Mouse (Mus musculus): ENCODE measurements around the gene Ube2h. TPM values are rescaled to one million over a fixed set of nuclear protein-coding genes. Genes with fewer than 3 reads are reported as not detected.
A peak's percentile ranks its signal among the peaks of the same experiment; 100 is the strongest.
"Not testable (repeated sequence)": the region's sequence is repeated elsewhere in the genome, so short reads cannot be mapped to it uniquely, and the experiment has no call there.

The Ube2h gene
- polyA plus RNA-seq, 1 experiment from 2014 or later, result 52.8 TPM

- Histone ChIP-seq H3K4me2 (ENCODE audit: low read depth) (no peak overlapping the region), H3K36me3 (ENCODE audit: control insufficient read depth, insufficient read depth, low read length) (peaks cover 6% of the 10 kb centered on the region; the same call in 1 of the 2 replicates), H3K27me3 (ENCODE audit: control insufficient read depth, insufficient read depth, low read length) (no peaks in the 10 kb centered on the region), H3K4me3 (ENCODE audit: low read depth, low read length) (no peak overlapping the region), H3K9me3 (ENCODE audit: control insufficient read depth, low read length) (no peaks in the 10 kb centered on the region), H3K9ac (ENCODE audit: low read length) (no peak overlapping the region), H3K27ac (ENCODE audit: low read depth, low read length) (no peak overlapping the region), H3K4me1 (ENCODE audit: control insufficient read depth, insufficient read depth, low read length) (no peaks in the 10 kb centered on the region)
- DNase-seq (ENCODE audit: low spot score) (peak; percentile 81), ATAC-seq (ENCODE audit: insufficient read depth, low FRiP score, low TSS enrichment) (0 out of 2 replicates have a peak, but pooled peaks have one; percentile 38)
- WGBS, result 33% methylated on average over 5 of the region's 5 CpGs
Measured at GRCm38 (mm10) chr6:30210788-30211187, 93.6 kb downstream of the Ube2h start.

DNA sequence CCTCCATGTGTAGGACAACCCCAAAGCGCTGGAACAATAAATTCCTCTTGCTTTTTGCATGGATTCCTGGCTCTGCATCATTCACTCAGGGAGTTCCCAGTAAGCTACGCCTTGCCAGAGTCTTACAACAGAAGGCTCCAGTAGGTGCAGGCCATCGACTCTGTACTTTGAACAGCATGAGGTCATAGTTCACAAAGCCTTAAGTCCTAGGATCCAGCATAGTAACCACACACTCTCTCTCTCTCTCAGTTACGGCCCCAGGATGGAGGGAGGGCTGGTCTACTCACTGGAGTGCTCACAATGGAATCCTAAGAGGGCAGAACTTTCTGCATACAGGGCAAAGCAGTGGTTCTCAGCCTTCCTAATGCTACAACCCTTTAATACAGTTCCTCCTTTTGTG lies 95.5 kb downstream of the Ube2h start:
- H3K36me3 ChIP-seq (ENCODE audit: control insufficient read depth, insufficient read depth, low read length), result peaks cover 4% of the 10 kb centered on the region; the same call in 1 of the 2 replicates
- no peaks in the 10 kb centered on the region for H3K27me3 ChIP-seq (ENCODE audit: control insufficient read depth, insufficient read depth, low read length)
- H3K9me3 ChIP-seq (ENCODE audit: control insufficient read depth, low read length), result no peaks in the 10 kb centered on the region
- DNase-seq (ENCODE audit: low spot score), result no peak
- ATAC-seq (ENCODE audit: insufficient read depth, low FRiP score, low TSS enrichment), result no peak
- no peaks in the 10 kb centered on the region for H3K4me1 ChIP-seq (ENCODE audit: control insufficient read depth, insufficient read depth, low read length)
- no peak overlapping the region for H3K4me3 ChIP-seq (ENCODE audit: low read depth, low read length)
- H3K9ac ChIP-seq (ENCODE audit: low read length), result no peak overlapping the region
- H3K27ac ChIP-seq (ENCODE audit: low read depth, low read length), result no peak overlapping the region
- H3K4me2 ChIP-seq (ENCODE audit: low read depth), result no peak overlapping the region
- WGBS, result 57% methylated on average over 4 of the region's 4 CpGs

DNA sequence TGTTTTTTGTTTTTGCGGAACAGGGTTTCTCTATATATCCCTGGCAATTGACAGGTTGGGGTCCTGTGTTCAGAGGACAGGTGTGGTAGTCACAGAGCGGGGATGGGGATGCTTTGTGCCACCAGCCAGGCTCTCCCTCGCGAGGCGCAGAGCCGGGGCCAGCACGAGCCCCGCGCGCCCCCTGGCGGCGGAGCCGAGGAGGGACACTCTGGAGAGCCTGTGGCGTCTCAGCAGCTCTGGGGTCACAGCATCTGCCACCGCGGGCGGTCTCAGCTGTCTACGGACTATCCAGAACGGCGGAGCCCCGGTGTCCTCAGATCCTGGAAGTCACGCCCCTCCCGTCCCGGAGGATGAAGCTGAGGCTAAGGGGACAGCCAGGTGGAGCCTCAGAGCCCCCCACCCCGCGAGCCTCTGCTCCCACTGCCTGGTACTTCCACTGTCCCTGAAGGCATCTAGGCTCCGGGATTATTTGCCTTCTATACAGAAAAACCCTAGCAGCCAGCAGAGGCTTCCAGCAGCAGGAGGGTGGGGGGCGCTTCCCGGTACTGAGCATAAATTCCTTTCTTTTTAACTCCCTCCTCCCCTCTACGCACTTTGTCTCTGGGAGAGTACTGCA lies 98.6 kb downstream of the Ube2h start:
- WGBS, result 7% methylated on average over 30 of the region's 30 CpGs
- H3K9ac ChIP-seq (ENCODE audit: low read length), result 0 out of 2 replicates have a peak overlapping the region, but pooled peaks have one; percentile 1
- no peaks in the 10 kb centered on the region for H3K9me3 ChIP-seq (ENCODE audit: control insufficient read depth, low read length)
- H3K4me2 ChIP-seq (ENCODE audit: low read depth), result peak overlapping the region; percentile 32
- no peaks in the 10 kb centered on the region for H3K36me3 ChIP-seq (ENCODE audit: control insufficient read depth, insufficient read depth, low read length)
- H3K4me1 ChIP-seq (ENCODE audit: control insufficient read depth, insufficient read depth, low read length), result no peaks in the 10 kb centered on the region
- no peaks in the 10 kb centered on the region for H3K27me3 ChIP-seq (ENCODE audit: control insufficient read depth, insufficient read depth, low read length)
- ATAC-seq (ENCODE audit: insufficient read depth, low FRiP score, low TSS enrichment), result peak; percentile 80
- no peak overlapping the region for H3K4me3 ChIP-seq (ENCODE audit: low read depth, low read length)
- no peak overlapping the region for H3K27ac ChIP-seq (ENCODE audit: low read depth, low read length)
- DNase-seq (ENCODE audit: low spot score), result peak; percentile 87

GRCm38 (mm10) chr6:30205180-30205538 lies 99.2 kb downstream of the Ube2h start:
- not testable (repeated sequence) for H3K9ac ChIP-seq (ENCODE audit: low read length); H3K9me3 ChIP-seq (ENCODE audit: control insufficient read depth, low read length); ATAC-seq (ENCODE audit: insufficient read depth, low FRiP score, low TSS enrichment); H3K4me2 ChIP-seq (ENCODE audit: low read depth); H3K4me3 ChIP-seq (ENCODE audit: low read depth, low read length); H3K36me3 ChIP-seq (ENCODE audit: control insufficient read depth, insufficient read depth, low read length); DNase-seq (ENCODE audit: low spot score); H3K27me3 ChIP-seq (ENCODE audit: control insufficient read depth, insufficient read depth, low read length); H3K4me1 ChIP-seq (ENCODE audit: control insufficient read depth, insufficient read depth, low read length); H3K27ac ChIP-seq (ENCODE audit: low read depth, low read length)
- 92% methylated on average over 4 of the region's 6 CpGs for WGBS

- Histone ChIP-seq H3K9me3 (ENCODE audit: control insufficient read depth, low read length) (no peaks in the 10 kb centered on the region), H3K9ac (ENCODE audit: low read length) (no peak overlapping the region; the same call in 1 of the 2 replicates), H3K4me1 (ENCODE audit: control insufficient read depth, insufficient read depth, low read length) (no peaks in the 10 kb centered on the region), H3K4me2 (ENCODE audit: low read depth) (no peak overlapping the region), H3K27me3 (ENCODE audit: control insufficient read depth, insufficient read depth, low read length) (no peaks in the 10 kb centered on the region), H3K4me3 (ENCODE audit: low read depth, low read length) (no peak overlapping the region), H3K27ac (ENCODE audit: low read depth, low read length) (no peak overlapping the region), H3K36me3 (ENCODE audit: control insufficient read depth, insufficient read depth, low read length) (no peaks in the 10 kb centered on the region)
- ATAC-seq (ENCODE audit: insufficient read depth, low FRiP score, low TSS enrichment) (no peak), DNase-seq (ENCODE audit: low spot score) (peak; percentile 32)
- 51% methylated on average over 19 of the region's 20 CpGs for WGBS
Measured at GRCm38 (mm10) chr6:30204383-30205179, 99.8 kb downstream of the Ube2h start.

DNA sequence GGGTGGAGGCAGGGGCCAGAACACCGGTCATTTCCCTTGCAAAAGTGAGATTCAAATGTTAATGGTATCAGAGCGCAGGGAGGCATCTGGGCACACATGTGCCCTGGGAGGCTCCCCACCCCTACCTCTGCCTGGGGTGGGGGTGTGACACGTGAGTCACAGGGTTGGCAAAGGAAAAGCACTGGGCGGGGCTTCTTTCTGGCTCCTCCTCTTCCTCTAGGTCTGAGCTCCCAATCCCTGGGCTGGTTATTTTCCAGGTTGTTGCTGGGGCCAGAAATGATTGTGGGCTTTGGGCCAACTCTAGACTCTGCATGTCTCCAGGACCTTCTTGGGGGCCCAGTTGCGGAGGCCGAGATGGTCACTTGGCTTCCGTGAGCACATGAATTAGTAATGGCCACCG lies 108.2 kb downstream of the Ube2h start:
- ATAC-seq (ENCODE audit: insufficient read depth, low FRiP score, low TSS enrichment) (no peak), DNase-seq (ENCODE audit: low spot score) (no peak)
- Histone ChIP-seq H3K27ac (ENCODE audit: low read depth, low read length) (no peak overlapping the region), H3K27me3 (ENCODE audit: control insufficient read depth, insufficient read depth, low read length) (no peaks in the 10 kb centered on the region), H3K4me1 (ENCODE audit: control insufficient read depth, insufficient read depth, low read length) (no peaks in the 10 kb centered on the region), H3K9ac (ENCODE audit: low read length) (no peak overlapping the region), H3K36me3 (ENCODE audit: control insufficient read depth, insufficient read depth, low read length) (no peaks in the 10 kb centered on the region), H3K4me3 (ENCODE audit: low read depth, low read length) (no peak overlapping the region), H3K9me3 (ENCODE audit: control insufficient read depth, low read length) (no peaks in the 10 kb centered on the region), H3K4me2 (ENCODE audit: low read depth) (no peak overlapping the region)
- 83% methylated on average over 8 of the region's 8 CpGs for WGBS

- no peak for DNase-seq (ENCODE audit: low spot score)
- Histone ChIP-seq H3K36me3 (ENCODE audit: control insufficient read depth, insufficient read depth, low read length) (no peaks in the 10 kb centered on the region), H3K4me3 (ENCODE audit: low read depth, low read length) (no peak overlapping the region), H3K9me3 (ENCODE audit: control insufficient read depth, low read length) (no peaks in the 10 kb centered on the region), H3K27me3 (ENCODE audit: control insufficient read depth, insufficient read depth, low read length) (no peaks in the 10 kb centered on the region), H3K9ac (ENCODE audit: low read length) (no peak overlapping the region), H3K27ac (ENCODE audit: low read depth, low read length) (no peak overlapping the region), H3K4me2 (ENCODE audit: low read depth) (no peak overlapping the region), H3K4me1 (ENCODE audit: control insufficient read depth, insufficient read depth, low read length) (no peaks in the 10 kb centered on the region)
- 80% methylated on average over 11 of the region's 11 CpGs for WGBS
- no peak for ATAC-seq (ENCODE audit: insufficient read depth, low FRiP score, low TSS enrichment)
Measured at GRCm38 (mm10) chr6:30195656-30196055, 108.7 kb downstream of the Ube2h start.

- H3K9me3 ChIP-seq (ENCODE audit: control insufficient read depth, low read length), result no peaks in the 10 kb centered on the region
- H3K4me3 ChIP-seq (ENCODE audit: low read depth, low read length), result no peak overlapping the region
- no peak for ATAC-seq (ENCODE audit: insufficient read depth, low FRiP score, low TSS enrichment)
- H3K27ac ChIP-seq (ENCODE audit: low read depth, low read length), result no peak overlapping the region
- H3K36me3 ChIP-seq (ENCODE audit: control insufficient read depth, insufficient read depth, low read length), result no peaks in the 10 kb centered on the region
- WGBS, result 75% methylated on average over 4 of the region's 4 CpGs
- no peak overlapping the region for H3K4me2 ChIP-seq (ENCODE audit: low read depth)
- no peak overlapping the region for H3K9ac ChIP-seq (ENCODE audit: low read length)
- H3K4me1 ChIP-seq (ENCODE audit: control insufficient read depth, insufficient read depth, low read length), result no peaks in the 10 kb centered on the region
- DNase-seq (ENCODE audit: low spot score), result no peak
- peaks cover 26% of the 10 kb centered on the region for H3K27me3 ChIP-seq (ENCODE audit: control insufficient read depth, insufficient read depth, low read length)
Measured at GRCm38 (mm10) chr6:30183624-30184023, 120.7 kb downstream of the Ube2h start.

DNA sequence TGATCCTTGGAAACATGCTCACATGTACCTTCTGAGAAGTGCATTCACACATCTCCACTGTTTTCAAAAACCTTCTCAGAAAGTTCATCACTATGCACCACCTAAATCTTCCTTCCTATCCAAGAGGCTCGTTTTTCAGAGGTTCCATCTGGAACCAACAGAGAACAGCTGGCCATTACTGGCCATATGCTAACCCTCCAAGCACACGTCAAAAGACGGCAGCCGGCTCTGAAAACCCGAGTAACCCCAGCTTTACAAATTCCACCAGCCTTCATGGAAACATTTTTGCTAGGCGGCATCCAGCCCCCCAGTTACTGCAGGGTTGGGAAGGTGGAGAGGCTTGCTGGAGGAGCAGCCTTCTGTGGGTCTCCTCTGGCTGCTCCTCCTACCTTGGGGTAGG lies 122.3 kb downstream of the Ube2h start:
- no peak for DNase-seq (ENCODE audit: low spot score)
- no peak for ATAC-seq (ENCODE audit: insufficient read depth, low FRiP score, low TSS enrichment)
- WGBS, result 57% methylated on average over 6 of the region's 6 CpGs

More for the DNA sequence above, 122.3 kb downstream of the Ube2h start:
- Histone ChIP-seq H3K36me3 (ENCODE audit: control insufficient read depth, insufficient read depth, low read length) (no peaks in the 10 kb centered on the region), H3K4me3 (ENCODE audit: low read depth, low read length) (no peak overlapping the region), H3K9me3 (ENCODE audit: control insufficient read depth, low read length) (no peaks in the 10 kb centered on the region), H3K27me3 (ENCODE audit: control insufficient read depth, insufficient read depth, low read length) (peaks cover 42% of the 10 kb centered on the region), H3K4me1 (ENCODE audit: control insufficient read depth, insufficient read depth, low read length) (no peaks in the 10 kb centered on the region), H3K27ac (ENCODE audit: low read depth, low read length) (no peak overlapping the region), H3K9ac (ENCODE audit: low read length) (no peak overlapping the region), H3K4me2 (ENCODE audit: low read depth) (no peak overlapping the region)

All from neural tube, embryonic 11.5 days (tissue).